Mouse (Mus musculus) midbrain, postnatal 0 days (tissue): ENCODE data around the gene H2-M10.3. TPM values are rescaled to one million over a fixed set of nuclear protein-coding genes. Genes with fewer than 3 reads are reported as not detected.
"Not testable (repeated sequence)": the region's sequence is repeated elsewhere in the genome, so short reads cannot be mapped to it uniquely, and the experiment has no call there.

Source experiments
- ATAC-seq: fragments of 200-750 bp; cut with Nextera tagmentation; 2 replicates; pipeline ENCODE4 v1.8.0; 2017; ENCODE audit warnings: moderate number of reproducible peaks, mild to moderate bottlenecking, moderate TSS enrichment, moderate library complexity; ENCODE audit not compliant: low FRiP score
- DNase-seq: peaks from one replicate; pipeline ENCODE4 v3.0.0-alpha.2; 2015; ENCODE audit warnings: low spot score
- H3K27ac ChIP-seq: fragments of 300-500 bp; sonication (generic); 2 replicates; pipeline ENCODE4 v1.5.1; 2014; ENCODE audit warnings: low read depth, mild to moderate bottlenecking, low read length, mixed read lengths
- H3K27me3 ChIP-seq: fragments of 300-500 bp; sonication (generic); 2 replicates; pipeline ENCODE4 v1.6.1; 2014; ENCODE audit warnings: low read length, control low read depth, mixed read lengths; ENCODE audit not compliant: insufficient read depth
- H3K36me3 ChIP-seq: fragments of 300-500 bp; sonication (generic); 2 replicates; pipeline ENCODE4 v1.6.1; 2014; ENCODE audit warnings: low read length, control low read depth, mixed read lengths; ENCODE audit not compliant: insufficient read depth
- H3K4me1 ChIP-seq: fragments of 300-500 bp; sonication (generic); 2 replicates; pipeline ENCODE4 v1.6.1; 2014; ENCODE audit warnings: mild to moderate bottlenecking, control low read depth, antibody characterized with exemption, low read length, mixed read lengths; ENCODE audit not compliant: insufficient read depth
- H3K4me2 ChIP-seq: fragments of 300-500 bp; sonication (generic); 2 replicates; pipeline ENCODE4 v1.6.1; 2014; ENCODE audit warnings: low read depth, mild to moderate bottlenecking, low read length, mixed read lengths; ENCODE audit not compliant: poor library complexity, severe bottlenecking
- H3K4me3 ChIP-seq: fragments of 300-500 bp; sonication (generic); 2 replicates; pipeline ENCODE4 v1.5.1; 2014; ENCODE audit warnings: low read depth, mild to moderate bottlenecking, low read length, moderate library complexity
- H3K9ac ChIP-seq: fragments of 300-500 bp; sonication (generic); replicated peaks from 2 replicates; pipeline ENCODE4 v1.6.1; 2014; ENCODE audit warnings: mild to moderate bottlenecking, low read length, moderate library complexity, mixed read lengths; ENCODE audit not compliant: poor library complexity, severe bottlenecking
- H3K9me3 ChIP-seq: fragments of 300-500 bp; sonication (generic); 2 replicates; pipeline ENCODE4 v1.6.1; 2016; ENCODE audit warnings: low read length, control low read depth
- CTCF ChIP-seq: IDR thresholded peaks from 2 replicates; pipeline ENCODE4 v1.5.1; 2016; ENCODE audit warnings: antibody characterized with exemption, mild to moderate bottlenecking
- WGBS: fragments of 180-500 bp; shearing (Covaris S2); extraction: QIAGEN DNeasy Blood & Tissue Kit; methylation state at CpG from one replicate; pipeline ENCODE4 v1.1.7; 2014; 5-methylcytosine and 5-hydroxymethylcytosine counted together
- polyA plus RNA-seq: library from polyadenylated mRNA; unstranded; fragments of >200 nt; fragmentation: Nextera tagmentation; extraction: Ambion mirVana; gene quantifications from 2 replicates; pipeline ENCODE4 v1.2.1, GENCODE M21; 2015
- total RNA-seq: library from RNA; depleted of rRNA; stranded (reverse); fragments of >200 nt; gene quantifications from 2 replicates; pipeline ENCODE4 v1.2.3, GENCODE M21; 2014; rRNA removed

Gene H2-M10.3
- total and polyA plus RNA-seq, 2 experiments from 2014 or later: not detected

- not testable (repeated sequence) for ATAC-seq
- peak; percentile 86 for TF ChIP-seq CTCF
Observed at GRCm38 (mm10) chr17:36357512-36357911, 10.7 kb downstream of the H2-M10.3 start.

GRCm38 (mm10) chr17:36355763-36356162 lies 12.5 kb downstream of the H2-M10.3 start:
- Histone ChIP-seq H3K36me3 (no peaks in the 10 kb centered on the region), H3K9ac (no peak overlapping the region), H3K4me2 (no peak overlapping the region), H3K27me3 (no peaks in the 10 kb centered on the region), H3K27ac (no peak overlapping the region), H3K9me3 (no peaks in the 10 kb centered on the region), H3K4me3 (no peak overlapping the region), H3K4me1 (no peaks in the 10 kb centered on the region)
- ATAC-seq (peak; percentile 38; the same call in 1 of the 2 replicates), DNase-seq (no peak)
- WGBS: 48% methylated on average over 3 of the region's 3 CpGs
- no peak for TF ChIP-seq CTCF

More at GRCm38 (mm10) chr17:36357512-36357911, 10.7 kb downstream of the H2-M10.3 start:
- not testable (repeated sequence) for H3K36me3 ChIP-seq, H3K27ac ChIP-seq, H3K4me1 ChIP-seq, H3K9me3 ChIP-seq, H3K9ac ChIP-seq, H3K27me3 ChIP-seq, H3K4me2 ChIP-seq, H3K4me3 ChIP-seq
- peak; percentile 54 for DNase-seq

- ATAC-seq (peak; percentile 62), DNase-seq (peak; percentile 90)
- TF ChIP-seq CTCF: peak; percentile 88
- H3K4me2 ChIP-seq, H3K4me1 ChIP-seq, H3K9me3 ChIP-seq, H3K36me3 ChIP-seq, H3K4me3 ChIP-seq, H3K27me3 ChIP-seq, H3K9ac ChIP-seq, H3K27ac ChIP-seq: not testable (repeated sequence)
Observed at GRCm38 (mm10) chr17:36355343-36355742, 12.9 kb downstream of the H2-M10.3 start.

- no peak for ATAC-seq
- 92% methylated on average over 4 of the region's 4 CpGs for WGBS
Observed at GRCm38 (mm10) chr17:36326055-36326454, 42.2 kb downstream of the H2-M10.3 start, which contains the start of gene H2-M10.1. H2-M10.1 (minus strand) TSS chr17:36326155.

GRCm38 (mm10) chr17:36315689-36316253 lies 52.4 kb downstream of the H2-M10.3 start:
- H3K9ac ChIP-seq: peak overlapping the region; percentile 79
- DNase-seq (peak; percentile 30), ATAC-seq (peak; percentile 59)
- no peaks in the 10 kb centered on the region for H3K27me3 ChIP-seq
- peak overlapping the region; percentile 96 for H3K27ac ChIP-seq
- peak overlapping the region; percentile 68 for H3K4me2 ChIP-seq
- WGBS: 31% methylated on average over 5 of the region's 5 CpGs
- no peak for TF ChIP-seq CTCF
- H3K36me3 ChIP-seq: no peaks in the 10 kb centered on the region
- H3K4me3 ChIP-seq: peak overlapping the region; percentile 48
- no peaks in the 10 kb centered on the region for H3K4me1 ChIP-seq
- H3K9me3 ChIP-seq: no peaks in the 10 kb centered on the region

More at GRCm38 (mm10) chr17:36326055-36326454, 42.2 kb downstream of the H2-M10.3 start, which contains the start of gene H2-M10.1:
- H3K27me3 ChIP-seq: no peaks in the 10 kb centered on the region
- H3K9me3 ChIP-seq: no peaks in the 10 kb centered on the region
- no peaks in the 10 kb centered on the region for H3K4me1 ChIP-seq
- no peak within 1 kb of the TSS for H3K27ac ChIP-seq
- no peak for TF ChIP-seq CTCF
- no peak within 1 kb of the TSS for H3K4me2 ChIP-seq
- no peak within 1 kb of the TSS for H3K4me3 ChIP-seq
- H3K36me3 ChIP-seq: no peaks in the 10 kb centered on the region
- DNase-seq: no peak
- H3K9ac ChIP-seq: no peak within 1 kb of the TSS

- under 1% methylated on average over 19 of the region's 19 CpGs for WGBS
Observed at GRCm38 (mm10) chr17:36315041-36315688, 53.1 kb downstream of the H2-M10.3 start.

More at GRCm38 (mm10) chr17:36315041-36315688, 53.1 kb downstream of the H2-M10.3 start:
- Histone ChIP-seq H3K27ac (peak overlapping the region; percentile 96), H3K36me3 (no peaks in the 10 kb centered on the region), H3K4me1 (no peaks in the 10 kb centered on the region), H3K4me3 (peak overlapping the region; percentile 48), H3K4me2 (peak overlapping the region; percentile 68), H3K27me3 (no peaks in the 10 kb centered on the region), H3K9ac (peak overlapping the region; percentile 79), H3K9me3 (no peaks in the 10 kb centered on the region)
- peak; percentile 93 for ATAC-seq
- no peak for TF ChIP-seq CTCF
- peak; percentile 89 for DNase-seq

Other genes with a start within 250 kb of the H2-M10.3 start
- not detected in 2 replicates for gene Gm19684, start 246.7 kb downstream of the H2-M10.3 start, total RNA-seq
- gene Gm19684, start 246.7 kb downstream of the H2-M10.3 start, polyA plus RNA-seq: not detected in 2 replicates
- not detected in 2 replicates for gene Gm7030, start 239.0 kb downstream of the H2-M10.3 start, total RNA-seq
- gene Gm7030, start 239.0 kb downstream of the H2-M10.3 start, polyA plus RNA-seq: not detected in 2 replicates
- gene Gm8909, start 199.9 kb downstream of the H2-M10.3 start, total RNA-seq: not detected in 2 replicates
- gene Gm8909, start 199.9 kb downstream of the H2-M10.3 start, polyA plus RNA-seq: not detected in 2 replicates
- gene H2-T3, start 178.1 kb downstream of the H2-M10.3 start, total RNA-seq: not detected in 2 replicates
- not detected in 2 replicates for gene H2-T3, start 178.1 kb downstream of the H2-M10.3 start, polyA plus RNA-seq
- 47.7 and 48.5 TPM in 2 replicates for gene Rpp21, start 110.3 kb downstream of the H2-M10.3 start, total RNA-seq
- gene Rpp21, start 110.3 kb downstream of the H2-M10.3 start, polyA plus RNA-seq: 169 and 187 TPM in 2 replicates
- 23.5 and 29.6 TPM in 2 replicates for gene Trim39, start 96.2 kb downstream of the H2-M10.3 start, total RNA-seq
- 12.5 and 14.3 TPM in 2 replicates for gene Trim39, start 96.2 kb downstream of the H2-M10.3 start, polyA plus RNA-seq
- gene H2-M10.2, start 81.9 kb downstream of the H2-M10.3 start, total RNA-seq: not detected in 2 replicates
- not detected in 2 replicates for gene H2-M10.2, start 81.9 kb downstream of the H2-M10.3 start, polyA plus RNA-seq
- gene H2-M10.1, start 42.3 kb downstream of the H2-M10.3 start, total RNA-seq: not detected in 2 replicates
- gene H2-M10.1, start 42.3 kb downstream of the H2-M10.3 start, polyA plus RNA-seq: not detected in 2 replicates
- not detected in 2 replicates for gene H2-M10.4, start 93.9 kb upstream of the H2-M10.3 start, total RNA-seq
- gene H2-M10.4, start 93.9 kb upstream of the H2-M10.3 start, polyA plus RNA-seq: not detected in 2 replicates
- not detected in 2 replicates for gene H2-M11, start 178.7 kb upstream of the H2-M10.3 start, total RNA-seq
- not detected in 2 replicates for gene H2-M11, start 178.7 kb upstream of the H2-M10.3 start, polyA plus RNA-seq